Mouse (Mus musculus) cortical plate, adult 2 months (tissue): Measurements from ENCODE around the gene Ncapg.

Experiments
- CTCF ChIP-seq: fragments of 200-500 bp; IDR thresholded peaks from 2 replicates; pipeline ENCODE4 v1.5.1; 2011; ENCODE audit warnings: mild to moderate bottlenecking, control low read depth, low read length; ENCODE audit not compliant: insufficient read depth; ENCODE audit errors: extremely low read depth
- POLR2A ChIP-seq: fragments of 200-500 bp; IDR thresholded peaks from 2 replicates; pipeline ENCODE4 v1.6.1; 2011; ENCODE audit warnings: mild to moderate bottlenecking, low read length, control low read depth; ENCODE audit not compliant: insufficient read depth; ENCODE audit errors: extremely low read depth

GRCm38 (mm10) chr5:45690802-45691201 is 21.1 kb downstream of the Ncapg start:
- TF ChIP-seq CTCF (no peak), POLR2A (no peak)
